Mouse (Mus musculus) right cerebral cortex, adult 18-20 months (tissue): Measurements from ENCODE around the gene Pinlyp.

Experiments
- DNase-seq: peaks from one replicate; pipeline ENCODE4 v3.0.0; 2022; ENCODE audit warnings: mixed read lengths

Pinlyp gene

DNA sequence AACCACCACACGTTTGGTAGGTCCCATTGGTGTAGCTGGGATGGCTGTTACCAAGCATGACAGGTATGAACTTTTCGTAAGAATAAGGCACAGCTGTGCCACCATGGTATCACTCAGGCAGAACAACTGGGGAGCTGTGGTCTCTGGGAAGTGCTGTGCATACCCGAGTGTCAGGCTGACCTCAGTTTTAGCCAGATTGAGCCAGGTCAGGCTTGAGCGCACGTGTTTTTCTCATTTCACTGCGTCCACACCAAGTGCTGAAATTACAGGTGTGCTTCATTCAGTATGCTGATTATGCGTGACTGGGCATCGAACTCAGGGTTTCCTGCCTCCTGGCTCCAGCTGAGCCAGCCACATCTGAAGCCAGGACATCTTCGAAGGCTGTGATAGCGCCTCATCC lies 9.9 kb upstream of the Pinlyp start:
- no peak for DNase-seq

DNA sequence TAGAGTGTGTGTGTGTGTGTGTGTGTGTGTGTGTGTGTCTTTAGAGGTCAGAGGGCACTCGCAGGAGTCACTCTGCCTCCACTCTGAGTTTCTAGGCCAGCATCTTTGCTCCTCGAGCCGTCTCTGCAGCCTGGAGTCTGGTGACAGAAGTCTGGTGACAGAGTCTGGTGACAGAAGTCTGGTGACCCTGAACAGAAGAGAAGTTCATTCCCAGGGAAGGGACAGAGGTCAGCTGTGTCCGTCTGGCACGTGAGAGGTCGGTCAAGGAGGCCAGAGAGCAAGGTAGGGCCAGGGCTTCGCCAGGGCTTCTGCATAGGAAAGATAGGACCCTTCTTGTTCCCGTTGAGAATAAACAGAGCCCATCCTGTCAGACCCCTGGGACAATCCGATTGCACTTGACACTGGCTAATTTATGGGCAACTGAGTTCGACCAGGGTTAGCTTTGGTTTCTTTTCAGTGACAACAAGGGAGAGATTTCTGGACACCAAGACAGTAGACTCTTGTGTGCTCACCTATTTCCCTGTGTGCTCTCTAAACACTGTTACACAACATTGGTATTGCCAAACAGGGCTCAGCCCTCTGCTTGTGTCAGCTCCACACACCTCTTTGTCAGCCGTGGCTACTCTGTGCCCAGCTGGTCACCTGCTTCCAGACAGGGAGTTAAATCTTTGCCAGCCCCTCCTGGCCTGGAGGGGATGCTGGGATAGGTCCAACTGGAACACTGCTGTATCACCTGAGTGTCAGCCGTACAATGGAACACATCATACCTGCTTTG lies 6.3 kb upstream of the Pinlyp start:
- no peak for DNase-seq

DNA sequence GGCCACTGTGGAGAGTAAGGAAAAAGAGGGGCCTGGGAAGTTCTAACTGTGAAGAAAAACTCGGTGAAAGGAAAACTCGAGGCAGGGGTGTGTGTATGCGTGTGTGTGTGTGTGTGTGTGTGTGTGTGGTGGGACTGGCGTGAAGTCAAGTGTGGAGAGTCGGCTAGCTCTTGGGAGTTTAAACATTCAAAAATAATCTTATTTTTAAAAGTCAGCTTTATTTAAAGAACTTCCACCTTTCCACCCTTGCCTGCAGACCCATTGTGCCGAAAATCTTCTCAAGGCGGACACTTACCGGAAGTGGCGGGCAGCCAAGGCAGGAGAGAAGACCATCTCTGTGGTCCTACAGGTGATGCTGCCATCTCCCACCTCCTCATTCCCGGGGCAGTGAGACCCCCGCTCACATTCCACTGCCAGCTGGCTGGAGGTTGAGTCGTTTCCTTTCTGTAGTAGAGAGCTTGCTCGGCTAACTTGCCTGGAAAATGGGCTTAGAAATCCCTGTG lies 1.7 kb upstream of the Pinlyp start:
- no peak for DNase-seq

DNA sequence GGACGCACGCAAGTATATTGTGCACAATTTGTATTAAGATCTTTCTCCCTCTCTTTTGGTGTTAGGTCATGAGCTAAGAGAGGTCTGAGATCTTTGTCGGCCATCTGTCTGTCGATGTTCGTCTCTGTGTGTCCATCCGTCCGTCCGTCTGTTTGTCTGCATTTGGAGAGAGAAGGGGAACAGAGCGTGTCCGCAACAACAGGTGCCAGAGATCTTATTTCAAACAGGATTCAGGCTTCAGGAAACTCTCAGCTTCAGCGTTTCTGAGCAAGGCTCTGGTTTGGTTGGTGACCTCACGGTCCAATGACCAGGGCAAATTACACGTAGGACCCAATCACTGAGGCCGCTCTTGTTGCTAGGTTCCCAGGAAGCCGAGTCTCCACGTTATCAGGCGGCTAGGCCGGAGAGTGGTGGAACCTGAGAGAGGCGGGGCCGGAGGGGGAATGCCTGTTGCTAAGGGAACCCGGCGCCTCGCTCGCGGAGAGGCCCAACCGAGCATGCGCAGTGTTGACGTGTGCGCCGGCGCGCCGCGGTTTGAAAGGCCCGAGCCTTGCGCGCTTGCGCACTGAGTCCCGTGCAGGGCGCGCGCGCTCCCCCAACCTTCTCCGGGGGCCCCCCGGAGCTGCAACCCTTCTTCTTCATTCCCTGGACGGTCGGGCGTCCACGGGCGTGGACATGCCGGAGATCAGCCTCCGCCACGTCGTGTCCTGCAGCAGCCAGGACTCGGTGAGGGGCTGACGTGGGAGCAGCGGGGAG lies 894 bp upstream of the Pinlyp start:
- DNase-seq: peak; percentile 99

DNA sequence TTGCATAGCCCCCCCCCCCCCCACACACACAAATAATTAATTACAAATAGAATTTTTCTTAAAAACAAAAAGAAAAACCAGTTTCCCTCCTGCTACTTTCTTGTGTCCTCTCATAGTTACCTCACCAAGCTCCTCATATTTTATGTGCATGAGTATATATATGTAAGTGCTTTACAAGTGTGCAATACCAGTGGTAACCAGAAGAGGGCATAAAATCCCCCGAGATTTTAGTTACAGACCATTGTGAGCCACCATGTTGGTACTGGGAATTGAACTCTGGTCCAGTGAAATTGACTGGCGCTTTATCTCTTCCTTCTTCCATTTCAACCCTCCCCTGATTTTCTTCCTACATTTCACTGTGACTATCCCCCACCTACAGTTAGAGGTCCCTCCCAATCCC lies 1.4 kb downstream of the Pinlyp start:
- DNase-seq: no peak

DNA sequence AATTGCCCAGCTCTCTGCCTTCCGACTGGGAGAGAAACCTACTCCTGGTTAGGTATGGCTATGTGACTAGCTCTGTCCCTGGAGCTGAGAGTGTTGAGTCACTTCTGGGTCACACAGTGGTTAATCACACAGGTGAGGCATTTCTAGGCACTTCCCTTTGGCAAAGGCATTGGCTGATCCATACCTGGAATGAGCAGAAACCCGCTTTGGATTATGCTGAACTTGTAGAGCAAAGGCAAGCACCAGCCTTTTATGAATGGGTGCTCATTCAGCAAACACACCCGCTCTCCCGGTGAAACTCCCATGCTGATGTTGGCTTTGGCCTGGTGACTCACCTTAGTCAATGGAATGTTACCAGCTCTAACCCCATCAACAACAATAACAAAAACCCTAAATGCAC lies 6.2 kb downstream of the Pinlyp start:
- DNase-seq: no peak

DNA sequence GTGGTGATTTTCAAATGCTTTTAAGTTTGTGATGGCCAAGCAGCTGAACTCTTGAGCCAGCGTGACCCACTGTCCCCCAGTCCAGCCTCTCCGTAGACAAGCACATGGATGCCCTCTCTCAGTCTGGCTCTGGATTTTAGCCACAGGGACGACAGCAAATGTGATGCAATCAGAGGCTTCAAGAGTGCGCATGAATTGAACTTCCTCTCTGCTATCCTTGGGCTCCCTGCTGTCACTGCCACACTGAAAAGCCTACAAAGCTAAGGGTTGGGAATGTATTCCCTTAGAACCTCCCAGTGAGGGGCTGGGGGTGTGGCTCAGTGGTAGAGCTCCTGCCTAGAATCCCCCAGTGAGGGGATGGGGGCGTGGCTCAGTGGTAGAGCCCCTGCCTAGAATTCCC lies 7.2 kb downstream of the Pinlyp start:
- no peak for DNase-seq

DNA sequence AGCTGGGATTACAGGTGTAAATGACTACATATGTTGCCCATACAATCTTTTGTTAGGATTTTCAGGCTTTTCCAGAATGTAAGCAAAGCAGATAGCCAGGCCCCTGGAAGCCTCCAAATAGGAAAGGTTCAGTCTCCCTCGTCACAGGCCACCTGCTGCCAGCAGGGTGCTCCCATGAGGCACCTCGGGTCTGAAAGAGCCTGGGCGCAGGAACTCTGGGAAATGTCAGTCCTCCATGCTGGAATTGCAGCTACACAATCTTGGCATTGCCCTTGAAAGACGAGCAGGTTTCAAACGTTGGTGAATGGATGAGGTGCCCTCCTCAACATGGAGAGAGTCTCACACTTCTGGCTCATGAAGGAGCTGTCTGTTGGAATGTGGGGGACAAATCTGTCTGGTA lies 7.8 kb downstream of the Pinlyp start:
- DNase-seq: no peak

DNA sequence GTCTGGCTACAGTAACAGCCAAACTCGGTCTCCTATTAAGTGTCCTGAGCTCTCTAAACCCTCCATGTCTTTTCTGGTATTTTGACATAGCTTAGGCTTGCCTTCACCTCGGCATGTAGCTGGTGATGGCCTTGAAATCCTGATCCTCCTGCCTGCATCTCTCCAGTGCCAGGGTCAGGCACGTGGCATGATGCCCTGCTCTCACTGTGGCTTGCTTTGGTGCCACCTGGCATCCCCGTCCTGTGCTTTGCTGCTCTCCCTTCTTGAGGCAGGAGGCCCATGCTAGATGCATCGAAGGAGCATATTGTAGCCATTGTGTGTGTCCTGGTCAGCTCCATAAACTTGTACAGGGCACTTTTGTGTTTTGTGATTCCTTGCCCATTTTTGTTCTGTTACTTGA lies 8.3 kb downstream of the Pinlyp start:
- no peak for DNase-seq

DNA sequence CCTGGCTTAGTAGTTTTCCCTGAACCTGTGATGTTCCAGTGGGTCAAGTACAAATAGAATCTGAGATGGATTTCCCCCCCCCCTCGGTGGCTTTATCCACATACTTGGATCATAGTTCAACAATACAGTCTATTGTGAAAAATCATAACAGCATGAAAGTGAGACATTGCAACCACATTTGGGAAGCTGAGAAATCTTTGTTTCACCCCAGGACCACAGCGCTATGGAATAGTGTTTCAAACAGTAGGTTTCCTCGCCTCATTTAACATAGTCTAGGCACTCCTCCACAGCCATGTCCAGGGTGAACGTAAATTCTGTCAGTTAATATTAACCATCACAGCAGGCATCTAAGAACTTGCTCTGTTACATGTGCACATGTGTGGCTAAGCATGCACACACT lies 8.8 kb downstream of the Pinlyp start:
- DNase-seq: no peak

DNA sequence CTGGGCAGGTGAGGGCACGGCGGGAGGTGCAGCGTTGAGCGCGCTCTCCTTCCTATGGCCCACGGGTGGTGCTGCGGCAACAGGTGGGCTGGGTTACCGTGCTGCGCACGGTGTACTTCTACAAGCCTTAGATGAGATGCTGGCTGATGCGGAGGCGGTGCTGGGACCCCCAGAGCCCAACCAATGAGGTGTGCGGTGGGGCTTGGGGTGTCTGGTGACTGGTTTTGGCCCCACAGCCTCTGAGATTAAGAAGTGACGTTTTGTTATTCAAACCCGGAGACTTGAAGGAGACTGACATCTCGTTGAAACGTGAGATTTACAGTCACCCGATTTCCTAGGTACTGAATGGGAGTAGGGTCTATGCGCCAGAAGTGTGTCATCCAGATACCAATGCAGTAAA lies 11.6 kb downstream of the Pinlyp start:
- no peak for DNase-seq

DNA sequence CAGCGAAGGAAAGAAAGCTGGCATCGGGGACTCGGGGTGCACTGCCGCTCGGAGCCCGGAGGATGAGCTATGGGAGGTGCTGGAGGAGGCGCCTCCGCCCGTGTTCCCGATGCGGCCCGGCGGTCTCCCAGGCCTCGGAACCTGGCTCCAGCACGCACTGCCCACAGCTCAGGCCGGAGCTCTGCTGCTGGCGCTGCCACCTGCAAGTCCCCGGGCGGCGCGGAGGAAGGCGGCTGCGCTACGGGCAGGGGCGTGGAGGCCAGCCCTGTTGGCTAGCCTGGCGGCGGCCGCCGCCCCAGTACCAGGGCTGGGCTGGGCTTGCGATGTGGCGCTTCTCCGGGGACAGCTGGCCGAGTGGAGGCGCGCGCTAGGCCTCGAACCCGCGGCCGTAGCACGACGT lies 12.1 kb downstream of the Pinlyp start:
- DNase-seq: no peak

DNA sequence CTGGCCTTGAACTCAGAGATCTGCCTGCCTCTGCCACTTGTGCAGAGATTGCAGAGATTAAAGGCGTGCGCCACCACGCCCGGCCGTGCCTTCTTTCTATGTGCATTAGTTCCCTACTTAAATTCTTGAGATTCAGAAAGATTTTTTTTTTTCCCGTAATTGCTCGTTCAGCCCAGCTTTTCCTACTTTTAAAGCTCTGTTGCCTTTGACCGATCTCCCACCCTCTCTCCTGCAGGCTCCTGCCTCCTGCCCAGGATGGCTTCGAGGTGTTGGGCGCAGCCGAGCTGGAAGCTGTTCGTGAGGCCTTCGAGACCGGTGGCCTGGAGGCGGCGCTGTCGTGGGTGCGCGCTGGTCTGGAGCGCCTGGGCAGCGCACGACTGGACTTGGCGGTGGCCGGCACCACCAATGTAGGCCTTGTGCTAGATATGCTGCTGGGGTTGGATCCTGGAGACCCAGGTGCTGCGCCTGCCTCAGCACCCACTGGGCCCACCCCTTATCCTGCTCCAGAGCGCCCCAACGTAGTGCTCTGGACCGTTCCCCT lies 12.8 kb downstream of the Pinlyp start:
- DNase-seq: no peak

DNA sequence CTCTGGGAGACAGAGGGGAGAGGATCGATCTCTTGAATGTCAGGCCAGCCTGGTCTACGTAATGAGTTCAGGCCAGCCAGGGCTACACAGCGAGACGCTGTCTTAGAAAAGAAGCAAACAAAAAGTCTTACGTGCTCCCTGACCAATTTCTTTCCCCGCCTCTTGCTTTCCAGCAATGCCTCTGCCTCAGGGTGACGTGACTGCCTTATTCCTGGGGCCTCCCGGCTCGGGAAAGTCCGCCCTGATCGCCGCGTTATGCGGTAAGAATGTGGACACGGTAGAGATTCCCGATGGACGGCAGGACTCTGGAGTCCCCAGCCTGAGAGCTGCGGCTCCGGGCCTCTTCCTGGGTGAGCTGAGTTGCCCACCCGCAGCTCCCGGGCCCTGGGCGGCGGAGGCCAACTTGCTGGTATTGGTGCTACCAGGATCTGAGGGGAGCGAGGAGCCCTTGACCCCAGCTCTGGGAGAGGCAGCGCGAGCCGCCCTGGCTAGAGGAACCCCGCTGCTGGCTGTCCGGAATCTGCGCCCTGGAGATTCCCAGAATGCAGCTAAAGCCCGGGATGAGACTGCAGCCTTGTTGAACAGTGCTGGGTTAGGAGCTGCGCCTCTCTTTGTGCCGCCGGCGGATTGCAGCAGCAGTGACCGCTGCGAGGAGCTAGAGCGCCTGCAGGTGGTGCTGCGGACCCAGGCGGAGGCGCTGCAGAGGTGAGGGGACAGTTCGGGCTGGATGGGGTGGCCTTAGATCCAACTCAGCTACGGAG lies 14.5 kb downstream of the Pinlyp start:
- DNase-seq: peak; percentile 85

DNA sequence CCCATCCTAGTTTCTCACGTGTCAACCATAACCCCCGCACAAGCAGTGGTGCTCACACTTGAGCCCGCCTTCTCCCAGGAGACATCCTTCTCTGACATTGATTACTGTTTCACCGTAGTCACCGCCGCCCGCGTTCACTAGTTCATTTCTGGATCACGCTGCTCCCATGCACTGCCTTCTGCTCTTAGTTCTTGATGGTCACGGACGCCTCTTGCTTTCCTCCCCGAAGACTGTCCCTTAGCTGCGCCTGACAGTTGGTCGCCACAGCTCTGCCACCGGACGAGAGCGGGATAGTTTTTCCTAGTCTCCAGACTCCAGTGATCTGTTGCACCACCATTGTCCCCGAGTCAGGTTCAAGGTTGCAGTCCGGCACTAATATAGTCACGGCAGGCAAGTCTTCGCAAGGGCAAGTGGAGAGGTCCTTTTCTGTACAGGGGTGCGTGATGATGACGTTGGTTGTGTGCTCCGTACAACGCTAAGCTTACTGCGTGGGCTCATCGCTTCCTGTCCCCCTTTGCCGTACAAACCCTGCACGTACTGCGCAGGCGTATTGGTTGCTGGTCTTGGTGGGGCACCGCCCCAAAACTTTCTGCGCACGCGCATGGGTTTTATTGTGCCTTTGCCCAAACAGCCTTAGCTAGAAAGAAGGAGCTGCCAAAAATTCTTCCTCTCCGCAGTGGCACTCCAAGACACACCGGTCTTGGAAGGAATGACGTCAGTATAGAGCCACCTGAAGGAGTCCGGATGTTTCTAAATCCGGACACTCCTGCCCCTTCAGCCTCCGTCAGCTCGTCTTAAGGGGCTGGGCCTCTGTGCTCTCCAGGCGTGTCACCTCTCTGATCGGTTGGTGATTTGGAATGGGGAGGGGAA lies 15.6 kb downstream of the Pinlyp start, which contains the start of gene Irgq:
TSS of gene Irgq (plus strand) at position 628 of the 870 bp plus-strand sequence.
- peak; percentile 100 for DNase-seq

DNA sequence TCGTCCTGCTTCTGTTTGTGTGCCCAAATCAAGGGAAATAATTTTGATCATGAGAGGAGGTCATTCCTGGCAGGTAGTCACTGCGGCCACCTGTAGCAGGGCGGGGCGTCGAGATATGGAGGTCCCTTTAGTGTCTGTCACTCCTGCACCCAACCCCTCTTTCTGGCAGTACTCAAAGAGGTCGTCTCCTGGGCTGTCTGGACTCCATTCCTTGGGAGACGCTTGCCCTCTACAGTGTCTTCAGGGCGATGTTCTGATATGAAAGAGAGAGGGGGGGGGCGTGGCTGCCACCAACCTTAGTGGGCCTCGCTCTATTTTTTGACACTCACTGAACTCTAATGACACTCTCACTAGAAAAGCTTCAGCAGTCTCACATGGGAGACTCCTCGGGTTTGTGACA lies 16.3 kb downstream of the Pinlyp start:
- no peak for DNase-seq

DNA sequence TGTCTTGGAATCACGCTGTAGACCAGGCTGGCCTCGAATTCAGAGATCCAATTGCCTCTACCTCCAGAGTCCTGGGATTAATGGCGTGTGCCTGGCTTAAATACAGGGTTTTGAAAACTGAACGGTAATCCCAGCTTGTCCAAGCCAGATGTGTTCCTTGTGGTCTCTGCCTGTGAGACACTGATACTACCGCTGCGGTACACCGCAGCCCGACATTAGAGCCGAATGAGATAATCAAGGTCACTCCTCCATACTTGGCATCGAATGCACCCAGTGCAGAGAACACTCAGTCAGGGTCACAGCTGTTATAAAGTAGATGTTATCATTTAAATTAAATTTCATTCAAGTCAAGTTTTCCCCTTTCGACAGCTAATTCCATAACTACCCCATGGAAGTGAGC lies 17.1 kb downstream of the Pinlyp start:
- no peak for DNase-seq

DNA sequence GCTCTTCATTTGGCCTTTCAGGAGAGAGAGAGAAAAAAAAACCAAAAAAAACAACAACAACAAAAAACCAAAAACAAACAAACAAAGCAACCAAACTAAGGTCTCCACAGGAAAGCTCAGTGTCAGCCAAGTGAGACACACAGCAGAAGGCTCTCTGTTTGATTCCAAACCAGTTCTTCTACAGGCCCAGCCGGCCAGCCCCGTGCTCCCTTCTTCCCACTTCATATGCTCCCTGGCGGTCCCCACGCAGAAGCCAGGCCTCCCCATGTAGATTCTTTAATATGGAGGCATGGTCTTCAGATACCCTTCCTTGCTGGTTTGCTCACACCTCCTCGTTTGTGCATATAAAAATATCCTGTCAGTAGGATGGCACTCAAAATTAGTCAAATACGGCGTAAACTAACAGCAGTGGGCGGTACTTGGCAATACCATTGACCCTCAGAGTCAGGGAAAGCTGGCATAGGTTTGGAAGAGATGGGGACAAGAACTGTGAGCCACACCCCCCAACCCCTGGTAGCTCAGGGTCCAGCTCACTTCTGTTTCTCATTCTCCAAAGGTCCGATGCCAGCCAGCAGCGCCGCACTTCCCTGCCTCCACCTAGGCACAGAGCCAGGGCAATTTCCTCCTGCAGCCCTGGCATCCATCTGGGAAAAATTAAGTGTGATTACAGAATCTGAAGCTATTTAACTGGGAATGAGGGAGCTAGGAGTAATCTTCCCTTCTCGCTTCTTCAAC lies 20.1 kb downstream of the Pinlyp start:
- DNase-seq: no peak

DNA sequence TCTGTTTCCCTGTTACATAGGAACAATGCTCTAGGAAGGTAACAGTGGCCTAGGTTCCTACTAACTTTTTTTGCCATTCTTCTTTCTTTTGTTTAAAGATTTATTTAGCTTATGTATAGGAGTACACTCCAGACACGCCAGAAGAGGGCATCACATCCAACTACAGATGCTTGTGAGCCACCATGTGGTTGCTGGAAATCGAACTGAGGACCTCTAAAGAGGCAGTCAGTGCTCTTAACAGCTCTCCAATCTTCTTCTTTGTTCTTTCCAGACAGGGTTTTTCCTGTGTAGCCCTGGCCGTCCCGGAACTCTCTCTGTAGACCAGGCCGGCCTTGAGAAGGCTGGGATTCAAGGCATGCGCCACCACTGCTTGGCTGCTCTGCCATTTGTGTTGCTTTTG lies 20.9 kb downstream of the Pinlyp start:
- DNase-seq: no peak

DNA sequence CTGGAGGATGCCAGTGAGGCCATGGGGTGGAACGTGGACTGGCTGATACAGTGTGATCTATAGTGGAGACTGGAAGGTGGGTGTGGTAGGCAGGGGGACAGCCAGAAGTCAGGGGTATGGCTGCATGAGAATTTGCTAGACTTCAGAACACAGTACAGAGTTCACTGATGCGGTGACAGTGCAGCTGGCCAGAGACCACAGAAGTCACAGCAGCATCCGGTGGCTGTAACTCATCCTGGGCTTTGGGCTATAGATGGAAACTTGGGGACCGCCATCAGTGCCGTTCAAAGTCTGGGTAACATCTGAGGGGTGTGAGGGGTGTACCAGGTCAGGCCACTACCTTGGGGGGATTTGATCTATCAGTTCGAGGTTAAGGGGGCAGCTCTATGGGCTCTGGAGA lies 22.2 kb downstream of the Pinlyp start:
- no peak for DNase-seq

DNA sequence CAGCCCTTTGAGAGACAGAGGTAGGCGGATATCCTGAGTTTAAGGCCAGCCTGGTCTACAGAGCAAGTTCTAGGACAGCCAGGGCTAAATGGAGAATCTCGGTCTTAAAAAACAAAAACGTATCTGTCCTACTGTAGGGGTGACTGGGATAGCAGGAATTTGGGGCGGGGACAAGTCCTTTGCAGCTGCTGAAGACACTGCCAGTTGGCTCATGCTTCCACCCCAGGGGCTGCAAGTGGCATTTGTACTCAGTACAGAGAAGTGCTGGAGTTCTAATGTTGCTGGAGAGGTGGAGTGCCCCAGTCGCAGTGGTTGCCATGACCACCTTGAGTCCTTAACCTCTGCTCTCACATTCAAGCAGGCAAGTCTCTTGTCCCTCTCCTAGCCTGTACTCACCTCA lies 23.1 kb downstream of the Pinlyp start:
- DNase-seq: no peak
